Comparison of ENCODE assay signal across 8 mouse cellular contexts in the genomic region with DNA sequence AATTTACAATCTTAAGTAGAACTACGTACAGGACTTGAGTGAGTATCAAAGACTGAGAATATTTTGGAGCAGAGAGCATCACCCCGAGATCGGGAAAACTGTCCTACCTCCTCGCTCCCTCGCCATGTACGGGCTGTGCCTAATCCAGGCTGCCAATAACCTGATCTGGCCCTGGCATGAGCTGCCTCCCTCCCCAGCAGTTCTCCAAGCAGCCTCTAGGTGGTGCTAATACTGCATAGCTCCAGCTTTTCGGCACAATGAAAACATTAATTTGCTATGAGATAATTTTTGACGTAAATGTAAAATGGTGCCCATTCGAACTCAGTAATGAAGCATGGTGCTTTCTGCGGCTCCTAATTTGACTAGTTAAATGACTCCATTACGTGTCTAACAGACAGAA.
DNase-seq lines count a peak whose midpoint lies in the region; ATAC-seq and TF ChIP-seq lines count a peak whose summit lies in the region.

No protein-coding gene starts in this region.

- H3K27ac ChIP-seq in heart, embryonic 12.5 days (ENCODE audit: poor library complexity, severe bottlenecking) = no peak overlapping the region
- H3K27ac ChIP-seq in gastrocnemius, adult 2 months = no peak overlapping the region
- no peak overlapping the region for H3K27ac ChIP-seq in intestine, postnatal 0 days (ENCODE audit: low read depth, low read length)
- no peak overlapping the region for H3K27ac ChIP-seq in midbrain, embryonic 13.5 days

- no peak overlapping the region for H3K4me3 ChIP-seq in heart, embryonic 12.5 days
- H3K4me3 ChIP-seq in gastrocnemius, adult 2 months = peak overlapping the region; percentile 65
- no peak overlapping the region for H3K4me3 ChIP-seq in intestine, postnatal 0 days (ENCODE audit: low read depth, low read length)
- H3K4me3 ChIP-seq in midbrain, embryonic 13.5 days (replicated peaks) = 0 out of 2 replicates have a peak overlapping the region, but pooled peaks have one; percentile 1

- intact Hi-C loops in gastrocnemius, adult 2 months (cut with DNase I) = loop anchor here (2.0 to 5.0 kb wide), 3 partner anchors 401 to 768 kb away; no protein-coding TSS in a partner anchor
- intact Hi-C loops in left cerebral cortex, postnatal 25 days (cut with DNase I) = loop anchor here (5.0 to 10.0 kb wide), 3 partner anchors 561 to 768 kb away; no protein-coding TSS in a partner anchor

- H3K36me3 ChIP-seq in heart, embryonic 12.5 days = no peaks in the 10 kb centered on the region
- H3K36me3 ChIP-seq in intestine, postnatal 0 days (ENCODE audit: control insufficient read depth, insufficient read depth) = no peaks in the 10 kb centered on the region
- H3K36me3 ChIP-seq in midbrain, embryonic 13.5 days = no peaks in the 10 kb centered on the region

- no peak overlapping the region for H3K4me2 ChIP-seq in heart, embryonic 12.5 days
- H3K4me2 ChIP-seq in intestine, postnatal 0 days (replicated peaks; ENCODE audit: low read depth) = peak overlapping the region; percentile 27; the same call in 1 of the 2 replicates
- peak overlapping the region; percentile 38 for H3K4me2 ChIP-seq in midbrain, embryonic 13.5 days (replicated peaks)

- no peaks in the 10 kb centered on the region for H3K9me3 ChIP-seq in heart, embryonic 12.5 days (replicated peaks)
- H3K9me3 ChIP-seq in intestine, postnatal 0 days (ENCODE audit: control insufficient read depth) = no peaks in the 10 kb centered on the region
- no peaks in the 10 kb centered on the region for H3K9me3 ChIP-seq in midbrain, embryonic 13.5 days

- 15% methylated on average over 11 of the region's 11 CpGs for WGBS in heart, embryonic 12.5 days
- 11% methylated on average over 11 of the region's 11 CpGs for WGBS in intestine, postnatal 0 days
- 9% methylated on average over 11 of the region's 11 CpGs for WGBS in midbrain, embryonic 13.5 days

- no peak for ATAC-seq in heart, embryonic 12.5 days (ENCODE audit: insufficient number of reproducible peaks, low FRiP score)
- ATAC-seq in intestine, postnatal 0 days = no peak
- ATAC-seq in midbrain, embryonic 13.5 days = peak; percentile 79

- peak; percentile 92 for DNase-seq in heart, adult 11 months
- peak; percentile 74 to 90 for DNase-seq in cerebellum, postnatal 4 days (ENCODE audit: low spot score in 2 of 2)
- DNase-seq in gastrocnemius, adult 2 months = peak; percentile 81
- DNase-seq in left cerebral cortex, postnatal 25 days (ENCODE audit: low spot score in 2 of 2) = peak; percentile 85 to 86
- peak; percentile 74 for DNase-seq in right cerebral cortex, postnatal 4 days

- no peak; the same call in 1 of the 2 replicates for TF ChIP-seq CTCF in gastrocnemius, adult 2 months (IDR thresholded peaks at IDR 0.05)
- TF ChIP-seq CTCF in intestine, postnatal 0 days (IDR thresholded peaks at IDR 0.05; ENCODE audit: low read depth) = peak; percentile 98

- H3K27me3 ChIP-seq in heart, embryonic 12.5 days (replicated peaks) = peaks cover 11% of the 10 kb centered on the region; the same call in 1 of the 2 replicates
- no peaks in the 10 kb centered on the region for H3K27me3 ChIP-seq in intestine, postnatal 0 days (replicated peaks; ENCODE audit: control insufficient read depth, insufficient read depth, low read length)
- 0 out of 2 replicates have a peak, but pooled peaks cover 3% of the 10 kb centered on the region for H3K27me3 ChIP-seq in midbrain, embryonic 13.5 days

- H3K9ac ChIP-seq in heart, embryonic 12.5 days = no peak overlapping the region
- no peak overlapping the region for H3K9ac ChIP-seq in intestine, postnatal 0 days (ENCODE audit: low read depth, low read length)
- H3K9ac ChIP-seq in midbrain, embryonic 13.5 days (replicated peaks) = no peak overlapping the region

- peaks cover 16% of the 10 kb centered on the region for H3K4me1 ChIP-seq in heart, embryonic 12.5 days (replicated peaks)
- H3K4me1 ChIP-seq in intestine, postnatal 0 days (replicated peaks; ENCODE audit: control insufficient read depth, insufficient read depth, low read length) = no peaks in the 10 kb centered on the region
- peaks cover 38% of the 10 kb centered on the region for H3K4me1 ChIP-seq in midbrain, embryonic 13.5 days (replicated peaks)

Comparison
In these comparisons a context has a peak if more than half of its experiments do, and no peak if none do; other contexts are left out.
1. H3K4me3 ChIP-seq: peak in gastrocnemius, adult 2 months (single experiment) and midbrain, embryonic 13.5 days (single experiment); none in heart, embryonic 12.5 days (single experiment) and intestine, postnatal 0 days (single experiment).
2. Peak in every context shown above with its lines, with median percentiles within 50 percentile points of each other: DNase-seq.